ENCODE assay signal across 9 mouse cellular contexts in the genomic region with DNA sequence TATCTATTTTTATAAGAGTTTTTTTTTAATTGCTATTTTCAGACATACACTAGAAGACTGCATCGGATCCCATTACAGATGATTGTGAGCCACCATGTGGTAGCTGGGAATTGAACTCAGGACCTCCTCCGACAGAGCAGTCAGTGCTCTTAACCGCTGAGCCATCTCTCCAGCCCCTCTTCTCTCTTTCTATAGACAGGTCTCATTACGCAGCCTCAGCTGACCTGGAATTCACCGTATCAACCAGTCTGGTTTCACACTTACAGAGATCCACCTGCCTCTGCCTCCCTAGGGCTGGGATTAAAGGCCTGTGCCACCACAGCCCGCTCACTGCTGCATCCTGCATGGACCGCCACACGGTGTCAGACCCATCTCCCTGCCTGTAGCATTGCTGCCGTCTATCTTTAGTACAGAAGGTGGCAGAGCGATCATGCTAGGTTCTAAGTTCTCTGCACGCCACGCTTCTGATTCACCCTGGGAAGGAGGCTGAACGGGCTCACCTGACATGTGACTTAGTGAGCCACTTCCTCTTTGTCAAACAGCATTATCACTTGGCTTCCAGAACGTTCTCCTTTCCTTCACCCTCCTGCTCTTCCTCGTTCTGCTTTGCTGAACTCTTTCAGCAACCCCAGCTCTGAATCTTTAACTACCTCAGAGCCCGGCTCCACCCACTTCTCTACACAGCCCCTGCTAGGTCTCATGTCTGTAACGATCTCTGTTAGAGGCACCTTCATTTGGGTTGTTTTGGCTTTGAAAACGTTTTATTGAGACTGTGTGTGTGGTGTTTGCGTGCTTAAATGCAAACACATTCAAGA. TPM values are rescaled to one million over a fixed set of nuclear protein-coding genes. Genes with fewer than 3 reads are reported as not detected.
DNase-seq lines count a peak whose midpoint lies in the region; ATAC-seq and TF ChIP-seq lines count a peak whose summit lies in the region.
"Had no signal": no experiment of that assay in that cellular context is flagged by ENCODE, and none has a peak within 500 bp of the region (broad histone marks: within the 10 kb centered on the region; RNA-seq: fewer than 3 reads in every experiment).

No protein-coding gene starts in this region.

- H3K4me2 ChIP-seq in kidney, postnatal 0 days (ENCODE audit: low read length), result no peak overlapping the region

- H3K4me1 ChIP-seq in kidney, postnatal 0 days (replicated peaks; ENCODE audit: insufficient read depth, low read length), result 0 out of 2 replicates have a peak, but pooled peaks cover 7% of the 10 kb centered on the region

- peak overlapping the region; percentile 58; the same call in 1 of the 2 replicates for H3K27ac ChIP-seq in kidney, postnatal 0 days

- H3K4me3 ChIP-seq in kidney, postnatal 0 days (replicated peaks; ENCODE audit: low read depth, low read length), result no peak overlapping the region

- 61% methylated on average over 19 of the region's 19 CpGs for WGBS in kidney, postnatal 0 days

- peak; percentile 33; the same call in 1 of the 2 replicates for TF ChIP-seq CTCF in kidney, postnatal 0 days (IDR thresholded peaks at IDR 0.05; ENCODE audit: low read depth)

- H3K9me3 ChIP-seq in kidney, postnatal 0 days (replicated peaks; ENCODE audit: low read length), result 0 out of 2 replicates have a peak, but pooled peaks cover 4% of the 10 kb centered on the region

- H3K27me3 ChIP-seq in kidney, postnatal 0 days (ENCODE audit: insufficient read depth, low read length), result no peaks in the 10 kb centered on the region

- H3K36me3 ChIP-seq in kidney, postnatal 0 days (ENCODE audit: insufficient read depth, low read length), result no peaks in the 10 kb centered on the region

- no peak overlapping the region for H3K9ac ChIP-seq in kidney, postnatal 0 days (ENCODE audit: low read depth, low read length)

- DNase-seq in urinary bladder, postnatal 14 days (ENCODE audit: low spot score), result peak; percentile 17
- DNase-seq in urinary bladder, postnatal 10 days (ENCODE audit: low spot score), result no peak
- DNase-seq in kidney, postnatal 0 days (ENCODE audit: low spot score), result peak; percentile 43
- peak; percentile 71 for DNase-seq in thymus, postnatal 4 days
- DNase-seq in layer of hippocampus, adult 18-20 months (ENCODE audit: low spot score in 2 of 2), result no peak
- DNase-seq in adipocyte (ENCODE audit: low spot score), result no peak
- no peak for DNase-seq in right cerebral cortex, postnatal 14 days

- 0 out of 2 replicates have a peak, but pooled peaks have one; percentile 38 for ATAC-seq in kidney, postnatal 0 days (replicated peaks; ENCODE audit: low FRiP score, low read depth)
- ATAC-seq in megakaryocyte progenitor cell, adult 5-6 weeks (replicated peaks; ENCODE audit: poor library complexity), result peak; percentile 79

RNA-seq across cellular contexts. Expression of gene Oasl1, which starts 1.3 kb away (rescaled TPM):
- 3.1 and 3.2 TPM in 2 replicates for polyA plus RNA-seq in kidney, postnatal 0 days (2015; fragmentation: Nextera tagmentation; extraction: Ambion mirVana)
- 0.68 and 4.9 TPM in 2 replicates for total RNA-seq in megakaryocyte progenitor cell, adult 5-6 weeks (2015)
- total RNA-seq in megakaryocyte progenitor cell, adult 5-6 weeks (2017), result 1.1 and 1.4 TPM in 2 replicates
- not detected for total RNA-seq in layer of hippocampus, adult 18-20 months (2021)

RNA-seq across cellular contexts. Expression of gene 2210016L21Rik, which starts 20.2 kb away (rescaled TPM):
- polyA plus RNA-seq in kidney, postnatal 0 days (2015; fragmentation: Nextera tagmentation; extraction: Ambion mirVana), result 75.3 and 79.6 TPM in 2 replicates
- total RNA-seq in megakaryocyte progenitor cell, adult 5-6 weeks (2015), result 7.0 and 13.3 TPM in 2 replicates
- 12.7 and 13.6 TPM in 2 replicates for total RNA-seq in megakaryocyte progenitor cell, adult 5-6 weeks (2017)
- 100 to 1,000 TPM; 228 to 232 TPM for total RNA-seq in layer of hippocampus, adult 18-20 months (2021)

RNA-seq across cellular contexts. Expression of gene Oasl2, which starts 25.0 kb away (rescaled TPM):
- polyA plus RNA-seq in kidney, postnatal 0 days (2015; fragmentation: Nextera tagmentation; extraction: Ambion mirVana), result 19.9 and 24.1 TPM in 2 replicates
- total RNA-seq in megakaryocyte progenitor cell, adult 5-6 weeks (2015), result 2.9 and 10.3 TPM in 2 replicates
- total RNA-seq in megakaryocyte progenitor cell, adult 5-6 weeks (2017), result 2.5 and 5.6 TPM in 2 replicates
- total RNA-seq in layer of hippocampus, adult 18-20 months (2021), result 1 to 10 TPM; 1.6 to 2.8 TPM

RNA-seq across cellular contexts. Expression of gene Hnf1a, which starts 49.1 kb away (rescaled TPM):
- 10.8 and 12.5 TPM in 2 replicates for polyA plus RNA-seq in kidney, postnatal 0 days (2015; fragmentation: Nextera tagmentation; extraction: Ambion mirVana)
- total RNA-seq in megakaryocyte progenitor cell, adult 5-6 weeks (2015), result not detected in 2 replicates
- not detected in 2 replicates for total RNA-seq in megakaryocyte progenitor cell, adult 5-6 weeks (2017)
- not detected for total RNA-seq in layer of hippocampus, adult 18-20 months (2021)
- total RNA-seq: heart, postnatal 10 days had no signal

Comparison
In these comparisons a context has a peak if more than half of its experiments do, and no peak if none do; other contexts are left out.
1. DNase-seq: peak in urinary bladder, postnatal 14 days (single experiment), kidney, postnatal 0 days (single experiment) and thymus, postnatal 4 days (single experiment); none in urinary bladder, postnatal 10 days (single experiment), layer of hippocampus, adult 18-20 months (0 of 2), adipocyte (single experiment) and right cerebral cortex, postnatal 14 days (single experiment).
2. RNA of gene 2210016L21Rik, which starts 20.2 kb away (total RNA-seq): 228 to 232 TPM in layer of hippocampus, adult 18-20 months; 7.0 to 13.6 TPM in megakaryocyte progenitor cell, adult 5-6 weeks; every median in the first group is over 10 times any median in the second.